Comparison of ENCODE assay signal across 25 mouse cellular contexts in genomic region chr7:89720256-89720655, GRCm38 (mm10).
DNase-seq lines count a peak whose midpoint lies in the region; ATAC-seq and TF ChIP-seq lines count a peak whose summit lies in the region.
"Had no signal": no experiment of that assay in that cellular context is flagged by ENCODE, and none has a peak within 500 bp of the region (broad histone marks: within the 10 kb centered on the region; RNA-seq: fewer than 3 reads in every experiment).

No protein-coding gene starts in this region.

- H3K27me3 ChIP-seq in stomach, embryonic 16.5 days (ENCODE audit: control insufficient read depth, insufficient read depth, low read length): no peaks in the 10 kb centered on the region
- H3K27me3 ChIP-seq in stomach, postnatal 0 days (ENCODE audit: control insufficient read depth, insufficient read depth, low read length): no peaks in the 10 kb centered on the region
- no peaks in the 10 kb centered on the region for H3K27me3 ChIP-seq in intestine, embryonic 16.5 days (replicated peaks; ENCODE audit: control insufficient read depth, insufficient read depth, low read length)
- no peaks in the 10 kb centered on the region for H3K27me3 ChIP-seq in small intestine, adult 2 months (ENCODE audit: control insufficient read depth, insufficient read depth, low read length)
- H3K27me3 ChIP-seq in forebrain, postnatal 0 days (ENCODE audit: insufficient read depth, low read length): no peaks in the 10 kb centered on the region
- H3K27me3 ChIP-seq: CH12.LX; heart, embryonic 12.5 days; heart, embryonic 15.5 days; hindbrain, embryonic 13.5 days; Patski had no signal

- H3K36me3 ChIP-seq in stomach, embryonic 16.5 days (ENCODE audit: control insufficient read depth, insufficient read depth, low read length): no peaks in the 10 kb centered on the region
- no peaks in the 10 kb centered on the region for H3K36me3 ChIP-seq in stomach, postnatal 0 days (ENCODE audit: control insufficient read depth, insufficient read depth, low read length)
- no peaks in the 10 kb centered on the region for H3K36me3 ChIP-seq in intestine, embryonic 16.5 days (ENCODE audit: control insufficient read depth, insufficient read depth, low read length)
- no peaks in the 10 kb centered on the region for H3K36me3 ChIP-seq in small intestine, adult 2 months (ENCODE audit: control insufficient read depth, insufficient read depth, low read length)
- H3K36me3 ChIP-seq in forebrain, postnatal 0 days (ENCODE audit: insufficient read depth): no peaks in the 10 kb centered on the region
- H3K36me3 ChIP-seq: G1E; heart, embryonic 12.5 days; heart, embryonic 15.5 days; hindbrain, embryonic 10.5 days; hindbrain, embryonic 13.5 days had no signal

- no peak overlapping the region for H3K4me2 ChIP-seq in stomach, embryonic 16.5 days (ENCODE audit: low read depth, low read length)
- no peak overlapping the region for H3K4me2 ChIP-seq in stomach, postnatal 0 days (replicated peaks; ENCODE audit: low read depth)
- H3K4me2 ChIP-seq in intestine, embryonic 16.5 days (ENCODE audit: low read depth, low read length): no peak overlapping the region
- no peak overlapping the region for H3K4me2 ChIP-seq in forebrain, postnatal 0 days (ENCODE audit: low read depth)
- H3K4me2 ChIP-seq: heart, embryonic 12.5 days; heart, embryonic 15.5 days; hindbrain, embryonic 13.5 days had no signal

- H3K4me1 ChIP-seq in stomach, embryonic 16.5 days (ENCODE audit: control insufficient read depth, insufficient read depth, low read length): peaks cover 3% of the 10 kb centered on the region; the same call in 1 of the 2 replicates
- H3K4me1 ChIP-seq in stomach, postnatal 0 days (replicated peaks; ENCODE audit: control insufficient read depth, insufficient read depth): no peaks in the 10 kb centered on the region
- H3K4me1 ChIP-seq in intestine, embryonic 16.5 days (ENCODE audit: control insufficient read depth, insufficient read depth, low read length): peaks cover 3% of the 10 kb centered on the region; the same call in 1 of the 2 replicates
- peaks cover 11% of the 10 kb centered on the region for H3K4me1 ChIP-seq in small intestine, adult 2 months (ENCODE audit: control insufficient read depth, insufficient read depth, insufficient read length, low read length)
- H3K4me1 ChIP-seq in forebrain, postnatal 0 days (ENCODE audit: insufficient read depth): no peaks in the 10 kb centered on the region
- H3K4me1 ChIP-seq: hindbrain, embryonic 10.5 days; hindbrain, embryonic 13.5 days had no signal

- H3K4me3 ChIP-seq in stomach, embryonic 16.5 days (replicated peaks; ENCODE audit: low read length): no peak overlapping the region
- no peak overlapping the region for H3K4me3 ChIP-seq in stomach, postnatal 0 days (ENCODE audit: low read depth, low read length)
- no peak overlapping the region for H3K4me3 ChIP-seq in intestine, embryonic 16.5 days (ENCODE audit: low read length)
- no peak overlapping the region for H3K4me3 ChIP-seq in small intestine, adult 2 months (ENCODE audit: low read depth, low read length)
- H3K4me3 ChIP-seq in forebrain, postnatal 0 days (ENCODE audit: low read depth, low read length): no peak overlapping the region
- H3K4me3 ChIP-seq: heart, embryonic 12.5 days; heart, embryonic 15.5 days; hindbrain, embryonic 10.5 days; hindbrain, embryonic 13.5 days had no signal

- no peak for TF ChIP-seq EP300 in stomach, postnatal 0 days (optimal IDR thresholded peaks at IDR 0.05)

- TF ChIP-seq CTCF in stomach, postnatal 0 days (IDR thresholded peaks at IDR 0.05; ENCODE audit: low read depth): no peak
- no peak for TF ChIP-seq CTCF in small intestine, adult 2 months (IDR thresholded peaks at IDR 0.05; ENCODE audit: extremely low read depth, insufficient read length, insufficient replicate concordance, low read depth, low read length)
- TF ChIP-seq CTCF in forebrain, postnatal 0 days (IDR thresholded peaks at IDR 0.05; ENCODE audit: low read depth): no peak

- no peak overlapping the region for H3K9ac ChIP-seq in stomach, embryonic 16.5 days (ENCODE audit: low read length)
- H3K9ac ChIP-seq in stomach, postnatal 0 days (ENCODE audit: low read length): no peak overlapping the region
- H3K9ac ChIP-seq in intestine, embryonic 16.5 days (ENCODE audit: low read depth, low read length): no peak overlapping the region
- H3K9ac ChIP-seq in forebrain, postnatal 0 days: no peak overlapping the region
- H3K9ac ChIP-seq: heart, embryonic 12.5 days; heart, embryonic 15.5 days; hindbrain, embryonic 13.5 days had no signal

- DNase-seq in stomach, postnatal 0 days (ENCODE audit: low spot score): no peak
- DNase-seq in forebrain, postnatal 0 days: no peak
- DNase-seq: adrenal gland, postnatal 10 days; adrenal gland, postnatal 36 days; B cell, adult 2 months; cerebellum, adult 18-20 months; cerebellum, adult 9-10 months; cerebellum, postnatal 14 days; gastrocnemius, postnatal 10 days; gastrocnemius, postnatal 36 days; heart, postnatal 10 days; heart, postnatal 36 days had no signal

- no peak for TF ChIP-seq POLR2A in small intestine, adult 2 months (IDR thresholded peaks at IDR 0.05; ENCODE audit: low read depth, low read length)

- no peak overlapping the region for H3K27ac ChIP-seq in stomach, embryonic 16.5 days (ENCODE audit: low read length)
- H3K27ac ChIP-seq in stomach, postnatal 0 days (replicated peaks): no peak overlapping the region
- H3K27ac ChIP-seq in intestine, embryonic 16.5 days (ENCODE audit: low read length): peak overlapping the region; percentile 80
- peak overlapping the region; percentile 95 for H3K27ac ChIP-seq in small intestine, adult 2 months (ENCODE audit: insufficient read depth, low read depth, low read length)
- no peak overlapping the region for H3K27ac ChIP-seq in forebrain, postnatal 0 days (ENCODE audit: low read depth, low read length)
- H3K27ac ChIP-seq: heart, embryonic 15.5 days; hindbrain, embryonic 10.5 days; hindbrain, embryonic 13.5 days had no signal

- WGBS in stomach, embryonic 16.5 days: 69% methylated on average over 2 of the region's 2 CpGs
- WGBS in stomach, postnatal 0 days: 63% methylated on average over 2 of the region's 2 CpGs
- WGBS in intestine, embryonic 16.5 days: 53% methylated on average over 2 of the region's 2 CpGs
- 23% methylated on average over 2 of the region's 2 CpGs for WGBS in small intestine, adult 2 months
- WGBS in forebrain, postnatal 0 days: 89% methylated on average over 2 of the region's 2 CpGs

- no peaks in the 10 kb centered on the region for H3K9me3 ChIP-seq in stomach, embryonic 16.5 days (replicated peaks; ENCODE audit: control insufficient read depth, low read length)
- H3K9me3 ChIP-seq in stomach, postnatal 0 days (ENCODE audit: control insufficient read depth, low read length): no peaks in the 10 kb centered on the region
- H3K9me3 ChIP-seq in intestine, embryonic 16.5 days (ENCODE audit: control insufficient read depth, low read length): no peaks in the 10 kb centered on the region
- no peaks in the 10 kb centered on the region for H3K9me3 ChIP-seq in forebrain, postnatal 0 days (ENCODE audit: low read length)
- H3K9me3 ChIP-seq: G1E; heart, embryonic 12.5 days; heart, embryonic 15.5 days; hindbrain, embryonic 10.5 days; hindbrain, embryonic 13.5 days had no signal

- ATAC-seq in stomach, embryonic 16.5 days (ENCODE audit: insufficient read depth, low FRiP score): 0 out of 2 replicates have a peak, but pooled peaks have one; percentile 33
- no peak for ATAC-seq in stomach, postnatal 0 days (ENCODE audit: low FRiP score, low TSS enrichment)
- peak; percentile 96 for ATAC-seq in intestine, embryonic 16.5 days
- ATAC-seq in monocyte, adult 5-6 weeks (replicated peaks; ENCODE audit: insufficient number of reproducible peaks, low FRiP score, low TSS enrichment, poor library complexity, severe bottlenecking): no peak
- ATAC-seq in forebrain, postnatal 0 days: no peak
- ATAC-seq: forebrain, embryonic 14.5 days; hindbrain, embryonic 16.5 days; Patski had no signal

Comparison
In these comparisons a context has a peak if more than half of its experiments do, and no peak if none do; other contexts are left out.
1. ATAC-seq: peak in stomach, embryonic 16.5 days (single experiment) and intestine, embryonic 16.5 days (single experiment); none in stomach, postnatal 0 days (single experiment), monocyte, adult 5-6 weeks (single experiment) and forebrain, postnatal 0 days (single experiment).
2. H3K27ac ChIP-seq: peak in intestine, embryonic 16.5 days (single experiment) and small intestine, adult 2 months (single experiment); none in stomach, embryonic 16.5 days (single experiment), stomach, postnatal 0 days (single experiment) and forebrain, postnatal 0 days (single experiment).